Mouse (Mus musculus): ENCODE data around the gene Klk10.

DNA sequence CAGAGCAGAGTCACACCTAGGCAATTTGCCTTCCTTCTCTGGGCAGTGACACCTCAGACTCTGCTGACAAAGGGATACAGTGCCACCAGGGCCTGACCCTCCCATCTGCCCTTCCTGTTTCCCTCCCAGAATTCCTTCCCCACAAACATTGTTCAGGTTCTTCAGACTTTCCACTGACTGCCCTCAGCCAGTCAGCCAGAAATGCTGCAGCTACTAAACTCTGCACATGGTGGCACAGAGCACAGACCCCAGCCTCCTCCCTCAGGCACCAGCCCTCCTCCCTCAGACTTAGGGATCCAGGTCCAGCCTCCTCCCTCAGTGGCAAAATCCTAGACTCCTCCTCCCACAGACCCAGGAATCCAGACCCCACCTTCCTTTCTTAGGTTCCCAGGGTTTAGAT, 35.9 kb downstream of the Klk10 start:
- TF ChIP-seq CTCF (IDR thresholded peaks at IDR 0.05; ENCODE audit: extremely low read depth, insufficient read depth, low read length) (no peak), POLR2A (IDR thresholded peaks at IDR 0.05; ENCODE audit: extremely low read depth, insufficient read depth, low read length) (no peak)

Measured in cortical plate, adult 2 months (tissue).